Mouse (Mus musculus) heart, embryonic 11.5 days (tissue): ENCODE measurements around the gene Akip1. TPM values are rescaled to one million over a fixed set of nuclear protein-coding genes. Genes with fewer than 3 reads are reported as not detected.

Source experiments
- ATAC-seq: fragments of 200-750 bp; cut with Nextera tagmentation; replicated peaks from 2 replicates; pipeline ENCODE4 v1.8.0; 2017; ENCODE audit warnings: moderate library complexity; ENCODE audit not compliant: insufficient number of reproducible peaks, low FRiP score, low TSS enrichment
- H3K27ac ChIP-seq: fragments of 300-500 bp; sonication (generic); 2 replicates; pipeline ENCODE4 v1.5.1; 2014; ENCODE audit warnings: mild to moderate bottlenecking, low read depth, low read length
- H3K27me3 ChIP-seq: fragments of 300-500 bp; sonication (generic); 2 replicates; pipeline ENCODE4 v1.6.1; 2014; ENCODE audit warnings: mild to moderate bottlenecking, low read length, mixed read lengths; ENCODE audit not compliant: control insufficient read depth, insufficient read depth
- H3K36me3 ChIP-seq: fragments of 300-500 bp; sonication (generic); 2 replicates; pipeline ENCODE4 v1.6.1; 2014; ENCODE audit warnings: mild to moderate bottlenecking, low read length, moderate library complexity, mixed read lengths; ENCODE audit not compliant: control insufficient read depth, insufficient read depth
- H3K4me1 ChIP-seq: fragments of 300-500 bp; sonication (generic); 2 replicates; pipeline ENCODE4 v1.6.1; 2014; ENCODE audit warnings: low read length; ENCODE audit not compliant: control insufficient read depth, insufficient read depth
- H3K4me2 ChIP-seq: fragments of 300-500 bp; sonication (generic); 2 replicates; pipeline ENCODE4 v1.6.1; 2014; ENCODE audit warnings: mild to moderate bottlenecking, moderate library complexity
- H3K4me3 ChIP-seq: fragments of 300-500 bp; sonication (generic); 2 replicates; pipeline ENCODE4 v1.5.1; 2014; ENCODE audit warnings: low read depth, low read length
- H3K9ac ChIP-seq: fragments of 300-500 bp; sonication (generic); 2 replicates; pipeline ENCODE4 v1.6.1; 2014; ENCODE audit warnings: mild to moderate bottlenecking, low read depth, low read length, moderate library complexity
- H3K9me3 ChIP-seq: fragments of 300-500 bp; sonication (generic); replicated peaks from 2 replicates; pipeline ENCODE4 v1.6.1; 2016; ENCODE audit warnings: low read length; ENCODE audit not compliant: control insufficient read depth
- WGBS: fragments of 180-500 bp; shearing (Covaris S2); extraction: QIAGEN DNeasy Blood & Tissue Kit; methylation state at CpG from one replicate; pipeline ENCODE4 v1.1.7; 2014; ENCODE audit not compliant: insufficient replicate concordance; 5-methylcytosine and 5-hydroxymethylcytosine counted together
- polyA plus RNA-seq: library from polyadenylated mRNA; unstranded; fragments of >200 nt; fragmentation: Nextera tagmentation; extraction: Ambion mirVana; gene quantifications from 2 replicates; pipeline ENCODE4 v1.2.1, GENCODE M21; 2014

Gene Akip1
- polyA plus RNA-seq = 28.2 and 31.0 TPM in 2 replicates

- Histone ChIP-seq H3K4me2 (peak within 1 kb of the TSS; percentile 89), H3K9me3 (no peaks in the 10 kb centered on the region), H3K27me3 (no peaks in the 10 kb centered on the region), H3K9ac (peak within 1 kb of the TSS; percentile 82), H3K36me3 (no peaks in the 10 kb centered on the region), H3K4me3 (peak within 1 kb of the TSS; percentile 58), H3K4me1 (peaks cover 6% of the 10 kb centered on the region; the same call in 1 of the 2 replicates), H3K27ac (peak within 1 kb of the TSS; percentile 63)
- ATAC-seq = peak; percentile 92
- WGBS = under 1% methylated on average over 60 of the region's 61 CpGs
Measured at GRCm38 (mm10) chr7:109703190-109704015, at the start of gene Akip1, which contains the start of gene St5. TSS of gene Akip1 (plus strand) at chr7:109703690. TSS of gene St5 (minus strand) at chr7:109703605.

- Histone ChIP-seq H3K36me3 (no peaks in the 10 kb centered on the region), H3K9ac (no peak overlapping the region), H3K27me3 (no peaks in the 10 kb centered on the region), H3K9me3 (no peaks in the 10 kb centered on the region), H3K4me2 (no peak overlapping the region), H3K27ac (no peak overlapping the region), H3K4me1 (peaks cover 3% of the 10 kb centered on the region; the same call in 1 of the 2 replicates), H3K4me3 (no peak overlapping the region)
- ATAC-seq = 0 out of 2 replicates have a peak, but pooled peaks have one; percentile 46
- WGBS = 60% methylated on average over 5 of the region's 5 CpGs
Measured at GRCm38 (mm10) chr7:109654871-109655270, 48.6 kb upstream of the Akip1 start.

- Histone ChIP-seq H3K27ac (no peak overlapping the region), H3K9me3 (no peaks in the 10 kb centered on the region), H3K27me3 (no peaks in the 10 kb centered on the region), H3K4me2 (no peak overlapping the region), H3K9ac (no peak overlapping the region), H3K36me3 (no peaks in the 10 kb centered on the region), H3K4me3 (no peak overlapping the region), H3K4me1 (peaks cover 2% of the 10 kb centered on the region; the same call in 1 of the 2 replicates)
- WGBS = 44% methylated on average over 6 of the region's 6 CpGs
- ATAC-seq = no peak
Measured at GRCm38 (mm10) chr7:109657884-109658283, 45.6 kb upstream of the Akip1 start.

GRCm38 (mm10) chr7:109659278-109659677 lies 44.2 kb upstream of the Akip1 start:
- H3K27ac ChIP-seq = no peak overlapping the region
- 82% methylated on average over 2 of the region's 2 CpGs for WGBS
- no peak for ATAC-seq
- H3K4me3 ChIP-seq = no peak overlapping the region
- H3K27me3 ChIP-seq = no peaks in the 10 kb centered on the region
- peaks cover 2% of the 10 kb centered on the region; the same call in 1 of the 2 replicates for H3K4me1 ChIP-seq
- H3K9me3 ChIP-seq = no peaks in the 10 kb centered on the region
- no peak overlapping the region for H3K9ac ChIP-seq
- H3K36me3 ChIP-seq = no peaks in the 10 kb centered on the region
- no peak overlapping the region for H3K4me2 ChIP-seq

GRCm38 (mm10) chr7:109662626-109663025 lies 40.9 kb upstream of the Akip1 start:
- H3K4me2 ChIP-seq = no peak overlapping the region
- no peak overlapping the region for H3K27ac ChIP-seq
- H3K36me3 ChIP-seq = no peaks in the 10 kb centered on the region
- ATAC-seq = no peak
- H3K4me3 ChIP-seq = no peak overlapping the region
- no peak overlapping the region for H3K9ac ChIP-seq
- H3K4me1 ChIP-seq = no peaks in the 10 kb centered on the region; the same call in 1 of the 2 replicates
- no peaks in the 10 kb centered on the region for H3K27me3 ChIP-seq
- WGBS = 80% methylated on average over 4 of the region's 4 CpGs
- H3K9me3 ChIP-seq = no peaks in the 10 kb centered on the region

- Histone ChIP-seq H3K4me3 (no peak overlapping the region), H3K27me3 (no peaks in the 10 kb centered on the region), H3K9ac (no peak overlapping the region), H3K4me1 (peaks cover 9% of the 10 kb centered on the region), H3K4me2 (no peak overlapping the region), H3K36me3 (no peaks in the 10 kb centered on the region), H3K9me3 (no peaks in the 10 kb centered on the region), H3K27ac (no peak overlapping the region)
- WGBS = 81% methylated on average over 5 of the region's 5 CpGs
- ATAC-seq = no peak
Measured at GRCm38 (mm10) chr7:109666664-109667063, 36.8 kb upstream of the Akip1 start.

- Histone ChIP-seq H3K9ac (no peak overlapping the region), H3K4me1 (peaks cover 18% of the 10 kb centered on the region), H3K27me3 (no peaks in the 10 kb centered on the region), H3K36me3 (no peaks in the 10 kb centered on the region), H3K9me3 (no peaks in the 10 kb centered on the region), H3K4me3 (no peak overlapping the region), H3K27ac (no peak overlapping the region), H3K4me2 (peak overlapping the region; percentile 45)
- 66% methylated on average over 5 of the region's 5 CpGs for WGBS
- ATAC-seq = no peak
Measured at GRCm38 (mm10) chr7:109669426-109670170, 33.9 kb upstream of the Akip1 start.

- Histone ChIP-seq H3K4me2 (peak overlapping the region; percentile 63), H3K9me3 (no peaks in the 10 kb centered on the region), H3K9ac (peak overlapping the region; percentile 79), H3K27ac (peak overlapping the region; percentile 90), H3K4me3 (peak overlapping the region; percentile 52), H3K27me3 (no peaks in the 10 kb centered on the region), H3K36me3 (no peaks in the 10 kb centered on the region), H3K4me1 (peaks cover 18% of the 10 kb centered on the region)
- peak; percentile 91 for ATAC-seq
- under 1% methylated on average over 37 of the region's 44 CpGs for WGBS
Measured at GRCm38 (mm10) chr7:109671581-109672471, 31.7 kb upstream of the Akip1 start.
